Mouse (Mus musculus): Measurements from ENCODE around the gene Trpm6. TPM values are rescaled to one million over a fixed set of nuclear protein-coding genes. Genes with fewer than 3 reads are reported as not detected.

Gene Trpm6
- total RNA-seq (2015) (0.32 TPM in 1 of 2 replicates, not detected in the other), total RNA-seq (2017) (not detected in 2 replicates)

DNA sequence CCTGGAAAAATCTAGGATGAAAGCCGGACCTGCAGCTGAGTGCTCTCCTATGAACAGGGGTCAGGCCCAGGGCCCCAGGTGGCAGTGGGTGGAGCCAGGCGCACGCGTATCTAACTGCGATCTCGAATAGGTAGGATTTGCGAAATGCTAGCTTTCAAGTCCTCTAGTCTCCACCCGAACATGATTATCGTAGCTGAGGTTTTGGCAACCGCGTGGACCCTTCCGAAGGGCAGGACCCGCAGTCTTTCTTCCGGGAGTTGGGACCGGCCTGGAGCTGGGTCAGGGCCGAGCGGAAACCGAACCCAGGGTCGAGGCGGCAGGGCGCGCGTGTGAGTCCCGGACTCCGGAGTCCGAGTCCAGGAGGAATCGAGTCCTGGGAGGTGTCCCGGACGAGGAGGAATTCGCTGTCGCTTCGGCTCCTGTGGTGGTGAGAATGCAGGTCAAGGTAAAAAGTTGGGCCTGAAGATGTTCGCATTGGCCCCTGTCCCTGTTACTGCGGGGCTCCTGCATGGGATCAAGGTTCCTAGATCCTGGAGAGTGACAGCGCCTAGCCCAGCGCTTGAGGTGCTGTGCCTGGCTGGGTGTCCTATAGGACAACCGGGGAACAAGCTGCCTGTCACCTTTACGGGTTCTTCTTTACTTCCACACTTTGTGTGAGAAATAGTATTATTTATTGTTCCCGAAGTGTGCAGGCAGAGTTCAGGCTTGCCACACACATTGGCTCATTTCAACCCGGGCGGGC lies at the start of gene Trpm6:
Trpm6 (plus strand) TSS at position 386 of the 742 bp plus-strand sequence.
- peak; percentile 37; the same call in 1 of the 2 replicates for ATAC-seq (replicated peaks; ENCODE audit: poor library complexity)

DNA sequence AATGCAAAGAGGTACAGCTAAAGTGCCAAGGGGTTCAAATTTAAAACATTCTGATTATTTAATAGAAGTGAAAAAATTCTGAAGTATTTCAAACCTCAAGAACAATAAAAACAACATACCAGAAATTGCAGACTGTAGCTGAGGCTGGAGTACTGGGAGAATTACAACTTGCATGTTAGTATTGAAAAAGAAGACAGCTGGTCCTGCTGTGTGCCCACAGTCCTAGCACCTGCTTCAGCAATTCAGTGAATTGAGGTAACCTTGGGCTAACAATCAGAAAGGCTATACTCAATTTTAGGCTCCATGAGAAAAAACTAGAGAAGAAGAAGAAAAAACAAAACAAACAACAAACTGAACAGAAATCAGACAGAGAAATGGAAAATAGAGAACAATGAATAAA lies 41.7 kb upstream of the Trpm6 start:
- ATAC-seq (replicated peaks; ENCODE audit: poor library complexity) = no peak

DNA sequence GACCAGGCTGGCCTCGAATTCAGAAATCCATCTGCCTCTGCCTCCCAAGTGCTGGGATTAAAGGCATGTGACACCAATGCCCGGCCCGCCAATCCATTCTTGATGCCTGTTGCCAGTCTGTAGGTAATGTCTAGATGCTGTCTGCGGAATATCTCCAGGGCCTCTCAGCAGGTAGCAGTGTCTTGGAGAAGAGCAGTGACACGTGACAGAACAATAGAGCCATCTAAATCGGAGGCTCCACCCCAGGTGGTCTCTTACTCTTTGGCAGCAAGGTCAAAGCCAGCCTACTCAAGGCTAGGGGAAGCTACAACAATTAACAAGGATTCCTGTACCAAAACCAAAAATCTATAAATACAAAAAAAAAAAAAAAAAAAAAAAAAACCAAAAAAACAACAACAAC lies 38.9 kb upstream of the Trpm6 start:
- no peak for ATAC-seq (replicated peaks; ENCODE audit: poor library complexity)

DNA sequence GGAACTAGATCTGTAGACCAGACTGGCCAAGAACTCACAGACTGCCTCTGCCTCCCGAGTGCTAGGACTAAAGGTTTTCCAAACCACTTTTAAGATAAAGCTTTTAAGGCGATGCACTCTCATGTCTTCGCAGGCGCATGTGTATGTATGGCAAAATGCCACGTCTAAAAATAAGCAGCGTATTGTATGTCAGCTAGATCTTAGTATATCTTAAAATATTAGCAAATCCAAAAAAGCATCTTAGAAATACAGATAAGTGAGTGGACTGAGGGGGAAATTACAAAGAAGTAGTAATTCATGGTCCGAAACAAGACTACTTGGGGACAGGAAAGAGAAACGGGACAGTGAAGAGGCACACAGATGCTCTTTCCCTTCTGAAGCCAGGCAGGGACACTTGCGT lies 38.2 kb upstream of the Trpm6 start:
- ATAC-seq (replicated peaks; ENCODE audit: poor library complexity) = no peak

DNA sequence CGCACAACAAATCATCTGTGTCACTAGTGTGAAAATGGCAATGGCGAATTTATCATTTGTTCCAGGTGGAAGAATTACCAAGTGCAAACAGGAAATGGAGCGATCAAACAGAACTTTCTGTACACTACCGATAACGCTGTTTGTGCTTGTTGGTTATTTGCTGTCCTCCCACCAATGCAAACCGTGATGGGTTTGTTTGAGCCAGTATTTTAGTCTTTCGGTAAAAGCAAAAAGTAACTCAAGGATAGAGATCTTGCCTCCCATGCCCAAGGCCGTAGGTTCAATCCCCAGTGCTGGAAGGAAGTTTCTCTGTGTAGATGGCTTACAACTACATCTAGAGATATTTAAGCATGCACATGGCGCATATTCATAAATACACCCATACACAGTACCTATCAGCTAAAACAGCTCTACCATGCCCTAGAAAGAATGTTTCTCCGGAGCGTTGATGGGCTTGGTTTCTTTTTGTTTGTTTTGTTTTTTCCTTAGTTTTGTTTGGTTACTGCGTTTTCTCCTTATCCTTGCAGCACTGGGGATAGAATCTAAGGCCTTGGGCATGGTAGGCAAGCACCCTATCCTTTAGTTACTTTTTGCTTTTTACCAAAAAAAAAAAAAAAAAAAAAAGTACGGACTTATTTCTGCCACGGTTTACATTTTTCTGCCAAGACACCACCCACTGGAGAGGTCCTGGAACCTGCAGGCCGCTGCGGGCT lies 37.5 kb upstream of the Trpm6 start:
- ATAC-seq (replicated peaks; ENCODE audit: poor library complexity) = no peak

DNA sequence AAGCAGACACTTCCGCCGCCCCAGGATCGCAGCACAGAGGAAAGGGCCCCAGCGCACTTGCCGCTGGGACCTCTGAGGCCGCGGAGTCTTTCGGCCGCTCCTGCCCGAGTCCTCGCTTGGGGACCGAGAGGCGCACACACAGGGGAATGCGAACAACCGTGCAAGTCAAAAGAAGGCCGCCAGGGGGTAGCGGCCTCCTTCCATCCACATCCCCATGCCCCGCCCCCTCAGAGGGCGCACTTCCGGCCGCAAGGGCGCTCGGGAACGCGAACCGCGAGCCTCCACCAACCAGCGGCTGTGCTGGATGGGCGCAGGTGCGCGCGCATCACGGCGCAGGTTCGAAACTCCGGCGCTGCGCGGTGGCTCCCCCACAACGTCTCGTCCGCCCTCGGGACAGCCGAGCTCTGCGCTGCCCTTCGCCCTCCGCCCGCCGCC lies 36.9 kb upstream of the Trpm6 start, which contains the start of gene D030056L22Rik:
D030056L22Rik (plus strand) TSS at position 328 of the 435 bp plus-strand sequence.
- ATAC-seq (replicated peaks; ENCODE audit: poor library complexity) = peak; percentile 92

DNA sequence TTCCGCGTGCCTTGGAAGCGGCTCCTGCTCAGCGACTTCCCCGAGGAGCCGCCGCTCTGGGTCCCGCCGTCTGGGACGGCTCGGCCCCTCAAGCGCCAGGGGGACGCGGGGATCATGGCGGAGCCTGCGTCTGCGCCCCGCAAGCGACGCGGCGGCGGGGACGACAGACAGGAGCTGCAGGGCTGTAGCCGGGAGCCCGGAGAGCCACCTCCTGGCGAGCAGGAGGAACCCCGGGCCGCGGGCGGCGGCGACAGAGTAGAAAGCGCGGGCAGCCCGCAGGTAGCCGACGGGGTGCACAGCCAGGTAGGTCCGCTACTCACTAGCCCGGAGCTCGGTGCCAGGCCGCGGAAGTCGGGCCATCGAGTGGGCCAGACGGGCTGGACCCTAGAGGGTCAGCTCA lies 36.4 kb upstream of the Trpm6 start:
- ATAC-seq (replicated peaks; ENCODE audit: poor library complexity) = peak; percentile 9

DNA sequence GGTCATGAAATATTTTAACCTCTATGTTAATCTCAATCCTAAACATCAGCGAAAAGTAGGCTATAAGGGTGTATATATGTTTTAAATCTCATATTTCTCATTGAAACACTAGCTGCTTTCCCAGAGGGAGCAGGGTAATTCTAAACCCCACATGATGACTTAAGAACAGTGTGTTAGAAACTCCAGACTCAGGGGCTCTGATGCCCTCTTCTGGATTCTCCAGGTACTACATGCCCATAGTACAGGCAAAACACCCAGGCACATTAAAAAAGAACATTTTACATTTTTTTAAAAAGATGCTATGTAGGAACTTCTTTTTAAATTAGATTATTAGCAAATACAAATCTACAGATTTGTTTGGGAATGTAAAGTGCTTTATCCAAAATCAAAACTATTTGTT lies 33.4 kb upstream of the Trpm6 start:
- peak; percentile 45 for ATAC-seq (replicated peaks; ENCODE audit: poor library complexity)

DNA sequence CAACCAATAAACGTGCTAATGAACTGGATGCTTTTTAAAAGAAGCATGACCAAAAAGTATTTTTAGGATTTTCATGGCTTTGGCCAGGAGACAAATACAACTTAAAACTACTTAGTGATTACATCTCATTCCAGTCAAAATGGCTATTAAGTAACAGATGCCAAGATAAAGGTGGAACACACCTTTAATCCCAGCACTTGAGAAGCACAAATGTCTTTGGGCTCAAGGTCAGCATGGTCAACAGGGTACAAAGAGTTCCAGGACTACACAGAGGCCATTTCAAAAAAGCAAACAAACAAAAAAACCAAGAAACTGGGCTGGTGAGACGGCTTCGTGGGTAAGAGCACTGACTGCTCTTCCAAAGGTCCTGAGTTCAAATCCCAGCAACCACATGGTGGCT lies 29.4 kb upstream of the Trpm6 start:
- ATAC-seq (replicated peaks; ENCODE audit: poor library complexity) = no peak

DNA sequence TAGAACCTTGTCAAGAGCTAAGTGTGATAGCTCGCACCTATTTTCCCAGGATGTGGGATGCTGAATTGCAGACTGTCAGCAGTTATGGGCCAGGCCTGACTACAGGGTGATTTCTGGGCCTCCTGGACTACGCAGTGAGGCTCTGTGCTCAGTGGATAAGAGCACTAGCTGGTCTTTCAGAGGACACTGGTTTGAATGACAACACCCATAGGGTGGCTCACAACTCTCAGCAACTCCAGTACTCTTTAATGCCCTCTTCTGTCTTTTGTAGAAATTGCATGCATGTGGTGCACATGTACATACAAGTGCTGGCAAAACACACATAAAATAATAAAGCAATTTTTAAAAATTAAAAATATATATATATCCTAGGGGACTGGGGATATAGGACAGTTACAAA lies 24.6 kb upstream of the Trpm6 start:
- ATAC-seq (replicated peaks; ENCODE audit: poor library complexity) = peak; percentile 84

DNA sequence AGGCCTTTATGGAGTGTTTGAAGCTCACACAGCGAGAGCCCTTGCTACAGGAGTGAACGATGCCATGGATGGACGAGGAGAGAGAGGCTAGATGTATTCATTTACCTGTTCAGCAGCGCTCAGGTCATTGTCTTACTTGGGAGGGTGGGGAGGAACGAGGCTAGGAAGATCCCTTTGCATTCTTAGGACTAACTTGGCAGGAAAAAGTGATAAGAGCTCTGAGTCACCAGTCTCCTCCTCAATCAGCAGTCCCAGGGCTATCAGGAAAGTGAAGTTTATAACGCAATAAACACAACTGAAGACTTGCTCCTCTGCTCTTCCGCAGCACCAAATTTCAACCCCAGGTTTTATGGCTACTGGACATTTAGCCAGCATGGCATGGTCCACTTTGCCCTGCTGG lies 19.5 kb upstream of the Trpm6 start:
- ATAC-seq (replicated peaks; ENCODE audit: poor library complexity) = no peak

DNA sequence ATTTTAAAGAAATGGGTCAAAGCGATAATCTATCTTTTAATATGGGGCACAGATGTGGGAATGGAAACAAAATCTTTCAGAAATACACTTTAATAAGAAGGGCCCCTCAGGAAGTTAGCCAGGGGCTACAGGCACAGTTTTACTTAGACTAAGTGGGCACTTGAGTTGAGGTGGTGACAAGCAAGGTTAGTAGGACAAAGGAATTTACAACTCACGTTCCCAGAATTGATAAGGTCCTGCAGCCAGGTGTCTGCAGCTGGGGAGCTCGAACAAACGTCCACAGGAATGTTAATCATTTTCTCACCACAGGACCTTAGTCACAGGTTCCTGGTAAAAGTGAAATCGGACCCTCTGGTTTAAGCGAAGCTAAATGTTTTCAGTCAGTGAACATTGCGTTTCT lies 18.7 kb upstream of the Trpm6 start:
- no peak for ATAC-seq (replicated peaks; ENCODE audit: poor library complexity)

DNA sequence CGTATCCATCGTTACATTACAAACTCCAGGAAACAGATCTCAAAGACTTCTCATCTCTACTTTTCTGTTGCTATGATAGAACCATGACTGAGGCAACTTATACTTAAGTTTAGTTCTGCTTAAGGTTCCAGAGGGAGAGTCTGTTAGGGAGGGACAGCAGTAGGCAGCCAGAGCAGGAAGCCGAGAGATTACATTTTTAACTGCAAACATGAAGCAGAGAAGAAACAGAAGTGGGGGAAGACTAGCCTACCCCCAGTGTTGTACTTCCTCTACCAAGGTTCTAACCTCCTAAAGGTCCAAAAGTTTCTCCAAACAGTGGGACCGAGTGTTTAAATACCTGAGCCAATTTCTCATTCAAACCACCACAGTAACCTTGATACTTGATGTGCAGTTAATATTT lies 13.9 kb upstream of the Trpm6 start:
- ATAC-seq (replicated peaks; ENCODE audit: poor library complexity) = no peak

DNA sequence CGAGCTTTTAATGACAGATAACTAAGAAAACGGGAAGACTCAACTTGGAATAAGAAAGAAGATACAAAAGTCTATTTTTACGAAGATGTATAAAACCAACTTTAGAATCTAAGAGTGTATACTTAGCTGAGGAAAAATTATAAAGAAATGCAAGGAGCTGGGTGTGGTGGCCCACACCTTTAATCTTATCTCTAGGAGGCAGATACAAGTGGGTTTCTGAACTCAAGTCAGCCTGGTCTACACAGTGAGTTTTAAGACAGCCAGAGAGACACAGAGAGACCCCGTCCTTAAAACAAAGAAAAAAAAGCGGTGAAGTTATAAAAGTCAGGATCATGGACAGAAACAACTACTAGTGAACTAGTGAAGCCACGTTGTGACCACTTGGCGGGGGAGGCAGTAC lies 10.6 kb upstream of the Trpm6 start:
- no peak for ATAC-seq (replicated peaks; ENCODE audit: poor library complexity)

DNA sequence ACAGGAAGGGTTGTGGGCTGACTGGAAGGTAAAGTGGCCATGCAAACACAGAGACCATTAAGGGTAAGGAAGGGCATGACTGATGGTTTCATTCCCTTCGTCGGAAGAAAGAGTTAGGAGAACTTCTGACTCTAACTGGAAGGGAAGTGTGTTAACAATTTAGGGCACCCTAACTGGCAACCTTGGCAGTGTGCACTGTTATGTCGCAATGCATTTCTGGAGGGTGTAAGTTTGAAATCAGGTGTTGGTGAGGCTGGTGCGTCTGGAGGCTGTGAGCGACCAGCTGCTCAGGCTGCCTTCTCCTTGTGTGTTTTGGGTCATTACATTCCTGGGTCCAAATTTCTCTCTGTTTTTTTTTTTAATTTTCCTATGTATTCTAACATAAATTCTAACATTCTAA lies 5.8 kb upstream of the Trpm6 start:
- ATAC-seq (replicated peaks; ENCODE audit: poor library complexity) = peak; percentile 86

DNA sequence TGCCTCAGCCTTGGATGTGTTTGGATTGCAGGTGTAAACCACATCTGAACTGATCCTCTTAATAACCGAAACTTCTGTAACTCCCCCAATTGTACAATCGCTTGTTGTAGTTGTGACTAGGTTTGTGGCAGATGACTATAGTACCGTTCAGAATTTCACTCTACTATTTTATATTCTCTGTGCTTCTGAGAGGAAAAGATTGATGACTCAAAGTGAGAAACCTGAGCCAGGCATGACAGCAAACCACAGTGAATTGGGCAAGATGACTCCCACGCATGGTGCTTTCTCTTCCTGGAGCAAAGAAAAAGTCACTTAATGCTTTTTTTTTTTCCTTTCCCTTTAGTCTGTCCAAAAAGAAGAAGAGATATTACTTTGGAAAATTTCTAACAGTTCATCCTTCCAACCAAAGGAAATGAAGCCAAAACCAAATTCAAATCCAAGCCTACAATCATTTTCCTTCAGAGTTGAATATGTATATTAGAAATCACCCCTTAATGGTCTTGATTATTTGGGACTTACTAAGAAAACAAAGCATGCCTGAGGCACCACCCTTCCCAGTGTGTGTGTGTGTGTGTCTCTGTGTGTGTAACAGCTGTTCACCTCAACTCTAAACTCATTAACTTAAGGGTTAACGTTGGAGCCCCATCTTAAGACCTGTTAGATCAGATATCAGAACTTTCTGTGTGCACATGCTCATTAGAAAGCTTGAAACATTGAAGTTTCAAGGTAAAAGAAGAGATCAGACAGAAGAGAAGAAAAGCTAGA lies 3.0 kb upstream of the Trpm6 start:
- ATAC-seq (replicated peaks; ENCODE audit: poor library complexity) = no peak

DNA sequence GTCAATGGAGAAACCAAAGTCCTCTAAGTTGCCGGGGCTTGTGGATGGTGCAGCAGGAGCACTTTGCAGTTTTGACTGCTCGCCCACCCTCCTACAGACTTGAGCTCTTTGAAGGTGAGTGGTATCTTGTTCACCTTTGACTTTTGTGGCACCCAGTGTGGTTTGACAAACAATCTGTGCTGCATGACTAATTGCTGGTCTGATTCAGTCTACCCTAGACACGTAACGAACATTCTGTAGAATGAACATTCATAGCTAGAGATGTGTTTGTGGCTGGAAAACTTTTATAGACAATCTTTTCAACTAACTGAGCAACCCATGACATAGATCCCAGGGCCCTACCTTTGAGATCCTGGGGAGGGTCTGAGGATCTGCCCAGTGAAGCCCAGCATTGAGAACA lies 2.4 kb upstream of the Trpm6 start:
- ATAC-seq (replicated peaks; ENCODE audit: poor library complexity) = no peak

DNA sequence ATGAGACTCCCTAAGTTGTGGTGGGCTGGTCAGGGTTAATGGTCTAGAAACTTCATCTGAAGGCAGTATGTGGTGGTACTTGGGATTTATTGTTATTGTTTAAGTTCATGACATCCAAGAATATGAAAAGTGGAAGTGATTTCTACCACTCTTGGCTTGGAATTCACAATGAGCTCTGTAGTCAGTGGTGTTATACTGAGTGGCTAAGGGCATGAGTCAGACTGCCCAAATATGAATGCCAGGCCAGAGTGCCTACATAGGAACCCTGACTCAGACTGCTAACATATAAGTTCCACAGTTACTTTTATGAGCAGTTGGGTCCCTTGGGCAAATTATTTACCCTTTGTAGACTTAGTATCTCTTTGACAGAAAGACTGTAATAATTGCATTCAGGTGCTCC lies 7.4 kb downstream of the Trpm6 start:
- no peak for ATAC-seq (replicated peaks; ENCODE audit: poor library complexity)

DNA sequence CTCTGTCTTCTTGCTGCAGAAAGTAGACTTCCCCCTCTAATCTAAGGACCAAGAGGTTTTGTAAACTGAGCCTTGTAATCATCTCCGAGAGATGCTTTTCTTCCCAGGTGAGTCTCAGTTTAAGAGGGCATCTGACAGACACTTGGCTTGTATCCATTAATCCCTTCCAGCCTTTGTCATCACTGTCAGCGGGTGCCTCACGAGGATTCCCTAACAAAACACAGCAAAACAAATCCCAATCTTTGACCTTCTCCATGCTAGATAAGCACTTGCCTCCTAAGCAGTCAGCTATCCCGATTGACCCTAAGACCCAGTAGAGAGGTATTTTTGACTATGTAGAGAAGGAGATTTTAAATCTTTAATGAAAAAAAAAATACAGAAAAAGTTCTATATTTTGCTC lies 7.9 kb downstream of the Trpm6 start:
- no peak for ATAC-seq (replicated peaks; ENCODE audit: poor library complexity)

DNA sequence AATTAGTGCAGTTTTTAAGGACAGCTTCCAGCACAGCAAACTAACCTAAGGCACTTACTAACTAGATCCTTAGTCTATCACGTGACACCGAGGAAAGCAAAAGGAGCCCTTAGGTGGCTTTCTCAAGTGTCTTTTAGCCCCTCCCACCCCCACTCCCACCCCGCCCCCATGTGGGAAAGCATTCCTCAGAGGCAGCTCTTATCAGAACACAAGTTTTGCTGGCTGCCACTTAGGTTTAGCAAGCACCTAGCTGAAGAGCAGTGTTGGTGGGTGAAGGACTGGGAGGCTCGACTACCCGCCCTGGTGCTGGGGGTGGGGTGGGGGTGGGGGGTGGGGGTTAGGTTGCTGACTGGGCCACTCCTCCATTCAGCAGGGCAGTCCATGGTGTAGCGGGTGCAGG lies 8.5 kb downstream of the Trpm6 start:
- ATAC-seq (replicated peaks; ENCODE audit: poor library complexity) = no peak

DNA sequence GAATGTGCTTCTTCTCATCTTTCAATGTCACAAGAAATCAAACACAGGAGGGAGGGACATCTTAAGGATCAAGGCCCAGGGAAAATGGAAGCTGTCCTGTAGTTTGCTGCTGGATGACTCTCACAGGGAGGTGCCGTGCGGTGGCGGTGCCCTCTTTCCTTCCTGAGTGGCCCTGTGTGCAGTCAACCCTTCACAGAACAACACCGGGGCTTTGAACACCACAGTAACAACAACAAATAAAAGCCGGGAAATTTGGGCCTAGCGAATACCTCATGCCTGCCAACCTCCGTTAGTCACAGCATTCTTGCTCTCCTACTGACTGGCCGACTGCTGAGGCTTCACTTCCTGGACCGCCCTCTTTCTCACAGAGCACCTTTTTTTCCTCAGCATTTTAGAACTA lies 9.1 kb downstream of the Trpm6 start:
- no peak for ATAC-seq (replicated peaks; ENCODE audit: poor library complexity)

DNA sequence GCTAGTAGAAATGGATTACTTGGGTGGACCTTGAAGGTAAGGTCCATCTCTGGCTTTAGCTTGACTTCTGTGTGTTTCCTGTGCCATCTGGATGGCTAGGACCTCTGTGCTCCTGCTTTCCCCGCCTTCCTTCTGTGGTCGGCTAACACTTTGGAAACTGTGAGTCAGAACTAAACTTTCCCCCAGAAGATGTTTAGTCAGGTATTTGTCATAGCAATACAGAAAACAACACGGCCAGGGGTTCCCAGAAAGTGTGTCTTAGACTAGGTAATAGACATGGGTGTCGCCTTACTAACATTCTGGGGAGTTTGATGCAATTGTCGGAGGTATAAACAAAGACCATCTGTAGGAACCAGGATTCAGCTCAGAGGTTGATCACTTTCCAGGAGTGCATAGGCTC lies 16.6 kb downstream of the Trpm6 start:
- ATAC-seq (replicated peaks; ENCODE audit: poor library complexity) = no peak

Measured in megakaryocyte progenitor cell, adult 5-6 weeks (primary cell).